Mouse (Mus musculus) small intestine, adult 2 months (tissue): ENCODE results near the gene Nap1l1.

Source experiments
- CTCF ChIP-seq: fragments of 200-500 bp; IDR thresholded peaks from 2 replicates; pipeline ENCODE4 v1.5.1; 2012; ENCODE audit warnings: low read depth, mild to moderate bottlenecking, control low read depth, inconsistent platforms, low read length, moderate library complexity, mixed read lengths; ENCODE audit not compliant: insufficient replicate concordance, insufficient read length; ENCODE audit errors: extremely low read depth
- POLR2A ChIP-seq: fragments of 200-500 bp; IDR thresholded peaks from 2 replicates; pipeline ENCODE4 v1.6.1; 2012; ENCODE audit warnings: low read depth, mild to moderate bottlenecking, control low read depth, inconsistent platforms, low read length, moderate library complexity

DNA sequence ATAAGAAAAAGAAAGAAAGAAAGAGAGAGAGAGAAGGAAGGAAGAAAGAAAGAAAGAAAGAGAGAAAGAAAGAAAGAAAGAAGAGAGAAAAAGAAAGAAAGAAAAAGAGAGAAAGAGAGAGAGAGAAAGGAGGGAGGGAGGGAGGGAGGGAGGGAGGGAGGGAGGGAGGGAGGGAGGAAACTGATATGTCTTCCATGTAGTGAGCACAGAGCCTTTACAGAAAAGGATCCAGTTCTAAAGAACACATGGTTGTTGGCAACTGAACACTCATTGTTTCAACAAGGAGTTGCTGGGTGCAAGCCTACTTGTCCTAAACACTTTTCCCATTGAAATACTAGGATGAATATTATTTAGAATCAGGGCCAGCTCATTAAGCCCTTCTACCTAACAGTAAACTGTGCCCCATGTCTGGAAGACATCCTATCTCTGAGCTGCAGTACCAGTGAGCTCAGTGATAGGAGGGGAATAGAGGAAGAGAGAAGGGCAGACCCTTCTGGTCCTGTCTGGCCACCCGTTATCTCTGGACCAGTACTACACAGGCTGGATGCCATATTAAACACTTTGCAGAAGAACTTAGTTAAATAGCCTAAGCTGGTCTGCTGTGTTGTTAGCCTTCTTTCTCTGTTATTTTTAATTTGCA, 21.2 kb upstream of the Nap1l1 start:
- TF ChIP-seq POLR2A, result no peak
- TF ChIP-seq CTCF, result no peak
